Mouse (Mus musculus) spleen, adult 18-20 months (tissue): ENCODE data around the gene Themis2.
"Not testable (repeated sequence)": the region's sequence is repeated elsewhere in the genome, so short reads cannot be mapped to it uniquely, and the experiment has no call there.

Experiments used
- DNase-seq, 2 experiments: peaks; one replicate each; pipeline ENCODE4 v3.0.0; 2022; ENCODE audit warnings: mixed read lengths in 2 of 2

Gene Themis2

DNA sequence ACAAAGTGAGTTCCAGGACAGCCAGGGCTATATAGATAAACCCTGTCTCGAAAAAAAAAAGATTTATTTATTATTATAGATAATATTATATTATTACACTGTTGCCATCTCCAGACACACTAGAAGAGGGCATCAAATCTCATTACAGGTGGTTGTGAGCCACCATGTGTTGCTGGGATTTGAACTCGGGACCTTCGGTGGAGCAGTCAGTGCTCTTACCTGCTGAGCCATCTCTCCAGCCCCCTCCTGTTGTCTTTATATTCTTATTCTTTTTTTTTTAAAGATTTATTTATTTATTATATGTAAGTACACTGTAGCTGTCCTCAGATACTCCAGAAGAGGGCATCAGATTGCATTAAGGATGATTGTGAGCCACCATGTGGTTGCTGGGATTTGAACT, 2.5 kb upstream of the Themis2 start:
- not testable (repeated sequence) for DNase-seq

DNA sequence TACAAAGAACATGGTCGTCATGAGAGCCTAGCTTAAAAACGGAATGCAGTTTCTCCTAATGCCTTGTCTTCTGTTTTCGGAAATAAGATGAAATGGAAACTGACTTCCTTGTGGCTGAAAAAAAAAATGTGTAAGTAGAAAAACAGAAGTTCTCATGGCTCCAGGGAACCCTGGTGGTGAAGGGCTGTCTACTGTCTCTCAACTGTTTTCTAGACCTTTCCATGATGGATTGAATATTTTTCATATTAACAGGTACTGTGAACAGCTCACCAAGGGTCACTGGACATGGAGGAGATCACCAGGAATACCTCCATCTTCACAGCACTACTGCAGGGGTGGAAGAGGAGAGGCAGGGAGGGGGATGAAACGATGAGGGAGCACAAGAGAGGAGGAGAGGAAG, 1.8 kb upstream of the Themis2 start:
- DNase-seq = no peak

DNA sequence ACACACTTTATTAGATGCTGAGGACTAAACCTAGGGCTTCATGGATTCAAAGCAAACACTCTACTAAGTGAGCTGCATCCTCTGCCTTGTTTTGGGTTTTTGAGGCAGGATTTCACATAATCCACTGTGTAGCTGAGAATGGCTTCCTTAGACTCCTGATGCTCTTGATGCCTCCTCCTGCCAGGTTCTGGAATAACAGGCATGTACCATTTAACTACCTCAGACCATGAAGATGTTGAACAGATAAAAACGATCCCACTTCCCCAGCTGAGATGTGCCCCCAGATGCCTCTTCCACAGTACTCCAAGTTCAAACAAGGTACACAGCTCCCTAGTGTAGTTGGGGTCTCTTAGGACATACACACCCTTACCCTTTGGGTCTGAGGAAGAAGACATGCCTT, 1.3 kb upstream of the Themis2 start:
- DNase-seq = no peak

DNA sequence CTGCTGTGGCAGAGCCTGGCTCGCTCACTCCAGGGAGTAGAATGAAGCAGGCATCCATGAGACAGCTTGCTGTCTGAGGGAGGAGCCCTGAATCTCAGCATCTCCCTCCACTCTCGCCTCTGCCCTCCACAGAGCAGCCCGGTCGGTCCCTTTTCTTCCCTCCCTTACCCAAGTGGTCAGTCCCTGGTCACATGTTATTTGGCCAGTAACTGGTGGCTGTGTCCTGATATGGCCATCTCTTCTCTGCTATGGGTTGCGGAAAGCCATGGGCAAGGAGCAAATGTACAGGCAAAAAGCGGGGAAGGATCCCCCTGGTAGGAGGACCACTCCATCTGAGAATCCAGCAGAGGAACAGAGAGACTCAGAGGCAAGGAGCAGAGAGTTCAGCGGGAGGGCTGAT, 1.0 kb downstream of the Themis2 start:
- DNase-seq = no peak

DNA sequence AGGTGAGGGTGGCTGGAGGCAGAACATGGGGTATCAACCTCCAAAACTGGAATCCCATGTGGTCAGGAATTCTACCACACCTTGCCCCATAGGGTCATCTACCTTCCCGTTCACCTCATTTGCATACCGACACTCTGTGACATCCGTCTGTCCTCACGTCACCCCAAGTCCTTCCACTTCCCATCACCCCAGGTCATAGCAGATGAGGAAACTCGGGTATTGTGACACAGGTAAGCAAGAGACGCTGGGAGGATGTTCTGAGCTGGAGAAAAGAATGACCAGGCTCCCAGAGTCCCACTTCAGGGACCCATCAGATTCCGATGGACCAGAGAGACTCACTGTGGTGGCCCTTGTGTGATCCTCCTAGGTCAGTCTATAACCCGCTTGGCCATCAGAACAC, 1.4 kb downstream of the Themis2 start:
- peak in 1 of 2 experiments; percentile 52 for DNase-seq

DNA sequence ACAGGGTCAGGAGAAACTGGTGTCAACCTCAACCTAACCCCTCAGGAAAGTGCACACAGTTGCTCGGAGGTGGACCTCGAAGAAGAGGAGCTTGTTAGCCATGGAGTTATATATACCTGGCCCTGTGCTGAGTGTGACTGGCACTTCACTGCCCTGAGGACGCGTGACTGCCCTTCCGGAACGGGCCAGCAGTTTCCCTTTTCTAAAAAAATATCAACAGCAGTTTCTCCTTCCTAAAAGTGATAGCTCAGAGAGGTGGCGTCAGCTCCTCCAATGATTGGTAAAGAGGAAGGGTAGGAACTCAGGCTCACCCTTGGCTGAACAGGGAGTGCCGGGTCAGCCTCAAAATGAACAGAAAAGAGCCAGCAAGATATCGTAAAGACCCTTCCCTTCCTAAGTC, 2.2 kb downstream of the Themis2 start:
- peak; percentile 54 to 61 for DNase-seq

DNA sequence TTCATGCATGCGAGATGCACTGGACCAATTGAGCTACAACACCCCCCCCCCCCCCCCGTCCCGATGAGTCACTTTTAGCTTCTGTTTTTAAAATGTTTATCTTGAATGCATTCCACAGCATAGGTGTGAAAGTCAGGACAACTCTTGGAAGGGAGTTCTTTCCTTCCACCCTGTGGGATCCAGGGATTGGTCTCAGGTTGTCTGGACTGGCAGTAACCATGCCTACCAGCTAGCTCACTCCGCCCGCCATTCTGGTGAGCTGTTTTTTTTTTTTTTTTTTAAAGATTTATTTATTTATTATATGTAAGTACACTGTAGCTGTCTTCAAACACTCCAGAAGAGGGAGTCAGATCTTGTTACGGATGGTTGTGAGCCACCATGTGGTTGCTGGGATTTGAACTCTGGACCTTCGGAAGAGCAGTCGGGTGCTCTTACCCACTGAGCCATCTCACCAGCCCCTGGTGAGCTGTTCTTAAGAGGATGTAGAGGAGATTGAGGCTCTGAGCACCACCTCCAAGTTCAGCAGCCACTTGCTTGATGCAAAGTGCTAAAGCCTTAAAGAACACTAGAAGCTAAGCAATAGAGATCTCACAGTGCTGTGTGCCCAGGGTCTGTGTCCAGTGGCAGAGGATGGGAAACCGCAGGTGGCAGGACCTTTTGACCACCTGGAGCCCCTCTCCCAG, 2.7 kb downstream of the Themis2 start:
- DNase-seq = not testable (repeated sequence)

DNA sequence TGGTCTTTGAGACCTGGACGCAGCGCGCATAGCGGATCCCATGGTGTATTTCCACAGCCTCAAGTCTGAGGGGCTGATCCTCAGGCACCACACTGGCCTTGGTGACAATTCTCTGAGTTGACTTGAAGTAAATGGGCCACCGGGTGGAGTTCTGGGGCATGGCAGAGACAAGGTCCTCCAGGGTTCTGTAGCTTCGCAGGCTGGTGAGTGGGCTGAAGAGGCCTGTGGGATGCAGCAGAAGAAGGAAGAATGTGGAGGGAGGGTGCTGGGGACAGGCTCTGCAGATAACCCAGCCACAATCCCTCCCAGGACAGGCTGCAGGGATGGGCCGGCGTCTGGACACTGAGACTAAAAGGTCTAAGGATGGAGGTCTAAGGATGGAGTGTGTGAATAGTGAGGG, 6.5 kb downstream of the Themis2 start:
- no peak for DNase-seq

DNA sequence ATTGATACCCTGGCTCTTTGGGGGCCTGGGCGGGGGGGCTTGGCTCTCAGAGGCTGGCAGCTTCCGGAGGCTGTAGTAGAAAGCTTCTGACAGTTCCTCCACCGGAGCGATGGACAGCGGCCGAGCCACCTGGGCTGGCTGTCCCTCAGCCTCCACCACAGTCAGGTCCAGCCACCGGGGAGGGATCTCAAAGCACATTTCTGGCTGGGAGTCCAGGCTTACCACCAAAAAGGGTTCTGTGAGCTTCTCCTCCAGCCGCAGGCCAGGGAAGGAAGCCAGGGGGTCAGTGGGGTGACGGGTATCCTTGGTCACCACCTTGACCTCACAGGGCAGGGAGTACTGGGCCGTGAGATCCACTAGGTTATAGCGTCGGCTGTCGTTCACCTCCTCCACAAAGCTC, 11.0 kb downstream of the Themis2 start:
- no peak for DNase-seq

DNA sequence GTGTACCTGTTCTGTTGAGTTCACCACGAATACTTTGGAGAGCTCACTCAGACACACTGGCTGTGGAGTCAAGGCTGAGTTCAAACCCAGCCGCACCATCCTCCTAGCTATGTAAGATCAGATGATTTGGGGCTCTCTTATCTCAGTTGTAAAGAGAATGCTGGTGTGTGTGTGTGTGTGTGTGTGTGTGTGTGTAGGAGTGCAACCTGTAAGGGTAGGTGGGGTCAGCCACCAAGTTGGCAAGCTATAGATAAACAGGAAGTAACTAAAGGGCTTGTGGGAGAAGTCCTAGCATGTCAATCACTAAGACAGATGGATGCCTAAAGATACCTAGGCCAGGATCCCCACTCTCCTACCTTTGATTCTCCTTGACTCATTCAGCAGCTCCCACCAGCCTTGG, 12.5 kb downstream of the Themis2 start:
- no peak for DNase-seq

DNA sequence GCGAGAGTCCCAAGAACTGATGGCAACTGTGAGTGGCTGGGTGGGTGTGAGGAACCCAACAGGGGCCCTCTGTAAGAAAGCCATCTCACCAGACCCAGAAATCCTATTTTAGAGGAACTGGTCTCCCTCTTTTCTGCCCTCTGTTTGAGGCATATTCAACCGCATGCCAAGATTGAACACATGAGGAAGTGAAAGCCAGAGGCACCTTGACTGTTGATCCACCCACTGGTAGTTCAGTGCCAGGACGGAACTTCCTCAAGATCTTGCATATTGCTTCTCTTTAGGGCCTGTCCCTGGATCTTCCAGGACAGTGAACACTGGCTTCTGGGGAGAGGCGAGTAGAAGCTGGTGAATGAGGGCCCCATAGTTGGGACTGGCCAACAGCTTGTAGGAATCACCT, 15.9 kb downstream of the Themis2 start:
- peak in 1 of 2 experiments; percentile 24 for DNase-seq

DNA sequence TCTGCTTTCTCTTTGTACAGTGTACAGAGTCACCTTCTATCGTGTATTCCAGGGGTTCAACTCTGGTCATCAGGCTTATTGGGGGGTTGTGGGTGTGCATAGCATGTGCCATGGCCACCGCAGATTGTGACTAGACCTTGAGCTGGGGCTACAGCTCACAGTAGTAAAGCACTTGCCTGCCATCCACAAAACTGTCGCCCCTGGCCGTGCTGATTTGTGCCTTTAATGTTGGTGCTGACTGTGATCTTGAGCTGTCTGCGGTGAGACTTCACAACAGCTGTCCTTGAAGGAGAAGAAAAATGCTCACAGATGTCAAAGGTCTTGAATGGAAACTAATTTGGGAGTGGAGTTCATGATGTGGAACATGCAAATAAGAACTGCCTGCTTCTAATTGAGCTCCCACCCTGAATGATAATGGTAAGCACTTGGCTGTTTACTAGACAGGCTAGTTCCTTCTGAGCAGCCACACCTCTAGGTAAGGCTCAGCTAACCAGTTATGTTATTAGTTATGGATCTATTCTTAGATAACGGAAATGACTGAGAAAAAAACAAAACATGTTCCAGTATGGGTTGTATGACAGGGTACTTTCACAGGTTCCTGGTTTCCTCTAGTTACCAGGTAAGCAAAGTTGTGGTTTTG, 17.5 kb downstream of the Themis2 start:
- peak in 1 of 2 experiments; percentile 8 for DNase-seq

DNA sequence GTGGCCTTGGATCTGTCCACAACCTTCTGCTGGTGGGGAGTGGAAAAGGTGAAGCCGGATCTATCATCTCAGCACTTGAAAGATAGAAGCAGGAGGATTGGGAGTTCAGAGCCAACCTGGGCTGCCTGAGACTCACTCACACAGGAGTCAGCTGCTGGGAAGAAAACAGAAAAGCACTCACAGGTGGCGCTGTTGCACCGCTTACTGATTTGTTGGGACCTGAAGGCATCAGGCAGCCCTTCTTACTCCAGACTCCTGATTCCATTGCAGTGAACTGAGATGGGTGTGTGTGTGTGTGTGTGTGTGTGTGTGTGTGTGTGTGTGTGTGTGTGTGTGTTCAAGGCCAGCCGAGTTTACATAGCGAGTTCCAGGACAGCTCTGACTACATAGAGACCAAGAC, 19.4 kb downstream of the Themis2 start:
- DNase-seq = peak; percentile 71 to 87

DNA sequence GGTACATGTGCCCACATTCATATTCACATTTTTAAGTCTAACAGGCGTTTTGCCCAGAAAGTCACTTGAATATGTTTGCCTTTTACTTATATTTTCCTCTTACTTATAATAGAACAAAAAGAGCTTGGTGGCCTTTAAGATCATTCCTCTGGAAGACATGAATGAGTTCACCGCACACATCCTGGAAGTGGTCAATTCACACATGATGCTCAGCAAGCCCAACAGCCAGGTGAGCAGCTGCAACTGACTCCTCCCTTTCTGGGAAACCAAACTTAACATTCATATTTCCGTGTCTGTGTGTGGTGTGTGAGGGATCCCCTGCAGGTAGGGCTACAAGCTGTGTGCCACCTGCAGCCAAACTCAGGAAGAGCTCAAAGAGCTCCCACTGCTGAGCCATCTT, 21.3 kb downstream of the Themis2 start:
- DNase-seq = no peak

DNA sequence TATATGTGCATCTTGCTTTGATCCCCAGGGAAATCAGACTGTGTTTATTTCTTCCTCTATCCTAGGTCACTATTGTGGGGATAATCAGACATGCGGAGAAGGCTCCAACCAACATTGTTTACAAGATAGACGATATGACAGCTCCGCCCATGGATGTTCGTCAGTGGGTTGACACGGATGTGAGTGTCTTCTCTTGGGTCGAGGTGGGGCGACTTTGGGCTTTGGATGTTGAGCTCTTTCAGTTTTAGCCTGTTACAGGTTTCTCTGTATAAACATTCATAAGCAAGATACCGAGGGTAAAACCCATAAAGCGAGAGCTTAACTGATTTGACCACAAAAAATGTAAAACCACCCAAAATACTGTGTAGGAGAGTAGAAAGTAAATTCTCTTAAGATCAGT, 24.4 kb downstream of the Themis2 start:
- no peak for DNase-seq

DNA sequence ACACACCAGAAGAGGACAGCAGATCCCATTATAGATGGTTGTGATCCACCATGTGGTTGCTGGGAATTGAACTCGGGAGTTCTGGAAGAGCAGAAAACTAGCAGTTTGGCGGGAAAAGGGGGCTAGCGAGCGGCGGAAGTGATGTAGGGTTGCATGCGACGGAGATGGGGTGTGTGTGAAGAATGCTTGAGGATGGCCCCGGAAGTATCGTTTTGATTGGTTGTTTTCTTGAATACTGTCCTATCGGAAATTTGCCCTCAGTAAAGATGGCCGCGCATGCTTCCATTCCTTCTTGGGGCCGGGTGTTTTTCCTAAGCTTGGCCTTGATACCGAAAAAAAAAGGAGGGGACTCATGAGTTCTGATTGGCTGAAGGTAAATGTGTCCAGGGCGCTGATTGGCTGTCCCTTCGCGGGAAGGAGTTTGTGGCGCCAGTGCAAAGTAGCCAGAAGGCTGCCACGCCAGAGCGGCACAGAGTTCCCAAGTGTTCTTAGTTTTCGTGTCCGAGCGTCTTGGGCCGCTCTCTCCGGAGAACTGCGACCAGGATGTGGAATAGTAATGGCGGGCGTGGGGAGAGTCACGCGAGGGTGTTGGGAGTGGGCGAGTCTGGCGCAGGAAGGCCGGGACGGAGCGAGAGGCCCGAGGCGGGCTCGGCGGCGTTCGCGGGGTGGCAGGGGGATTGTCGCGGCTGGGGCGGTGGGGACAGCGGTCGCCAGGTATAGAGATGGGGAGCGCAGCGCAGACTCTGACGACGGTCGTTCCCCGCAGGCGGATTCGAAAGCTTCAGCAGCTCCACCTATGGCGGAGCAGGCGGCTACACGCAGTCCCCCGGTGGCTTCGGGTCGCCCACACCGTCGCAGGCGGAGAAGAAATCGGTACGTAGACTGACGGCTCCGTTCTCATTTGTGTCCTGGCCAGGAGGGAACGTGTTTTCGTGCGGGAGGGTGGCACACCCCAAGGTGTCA, 28.0 kb downstream of the Themis2 start, which contains the start of gene Rpa2:
Gene Rpa2, plus strand, starts transcription at position 419 of the 963 bp plus-strand sequence.
- peak; percentile 92 to 97 for DNase-seq

DNA sequence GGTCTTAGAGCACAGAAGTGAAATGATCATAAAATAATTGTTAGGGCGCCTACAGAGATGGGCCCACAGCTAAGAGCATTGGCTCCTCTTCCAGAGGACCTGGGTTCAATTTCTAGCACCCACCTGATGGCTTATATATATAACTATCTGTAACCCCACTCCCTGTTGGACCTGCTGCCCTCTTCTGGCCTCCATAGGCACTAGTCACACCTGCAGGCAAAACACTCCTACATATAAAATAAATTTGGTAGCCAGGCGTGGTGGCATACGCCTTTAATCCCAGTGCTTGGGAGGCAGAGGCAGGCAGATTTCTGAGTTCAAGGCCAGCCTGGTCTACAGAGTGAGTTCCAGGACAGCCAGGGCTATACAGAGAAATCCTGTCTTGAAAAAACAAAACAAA, 33.1 kb downstream of the Themis2 start:
- not testable (repeated sequence) for DNase-seq

DNA sequence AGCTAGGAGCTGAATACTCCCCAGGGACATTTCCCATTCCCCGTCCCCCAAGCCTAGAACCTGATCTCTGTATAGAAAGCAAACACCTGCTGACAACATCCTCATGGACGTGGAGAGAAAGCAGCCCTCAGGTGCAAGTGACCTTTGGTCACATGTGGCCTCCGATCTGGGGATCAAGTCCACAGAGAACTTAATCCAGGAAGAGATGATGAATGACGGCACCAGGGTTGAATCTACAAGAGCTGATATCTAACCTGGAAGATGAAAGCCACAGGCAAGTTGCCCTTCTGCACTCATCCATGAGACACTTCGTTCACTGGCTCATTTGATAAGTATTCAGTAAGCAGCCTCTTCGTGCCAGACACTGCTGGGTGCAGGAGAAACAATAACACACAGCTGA, 33.6 kb downstream of the Themis2 start:
- DNase-seq = no peak

DNA sequence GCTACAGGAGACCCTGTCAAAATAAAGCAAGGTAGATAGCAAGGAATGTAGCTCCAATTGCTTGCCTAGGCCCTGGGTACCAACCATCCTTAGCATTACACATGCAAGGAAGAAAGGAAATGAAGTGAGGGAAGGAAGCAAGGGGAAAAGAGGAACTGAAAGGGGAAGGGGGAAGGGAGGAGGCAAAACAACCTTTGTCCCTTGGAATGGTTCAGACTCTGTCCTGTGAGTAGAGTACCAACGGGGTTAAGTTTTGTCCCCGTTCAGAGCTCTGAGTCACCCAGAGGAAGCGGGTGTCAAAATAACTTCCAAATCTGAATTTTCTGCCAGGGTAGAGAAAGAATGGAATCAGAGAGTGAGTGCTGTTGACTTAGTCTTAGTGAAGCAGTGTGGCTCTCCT, 35.9 kb downstream of the Themis2 start:
- no peak for DNase-seq

DNA sequence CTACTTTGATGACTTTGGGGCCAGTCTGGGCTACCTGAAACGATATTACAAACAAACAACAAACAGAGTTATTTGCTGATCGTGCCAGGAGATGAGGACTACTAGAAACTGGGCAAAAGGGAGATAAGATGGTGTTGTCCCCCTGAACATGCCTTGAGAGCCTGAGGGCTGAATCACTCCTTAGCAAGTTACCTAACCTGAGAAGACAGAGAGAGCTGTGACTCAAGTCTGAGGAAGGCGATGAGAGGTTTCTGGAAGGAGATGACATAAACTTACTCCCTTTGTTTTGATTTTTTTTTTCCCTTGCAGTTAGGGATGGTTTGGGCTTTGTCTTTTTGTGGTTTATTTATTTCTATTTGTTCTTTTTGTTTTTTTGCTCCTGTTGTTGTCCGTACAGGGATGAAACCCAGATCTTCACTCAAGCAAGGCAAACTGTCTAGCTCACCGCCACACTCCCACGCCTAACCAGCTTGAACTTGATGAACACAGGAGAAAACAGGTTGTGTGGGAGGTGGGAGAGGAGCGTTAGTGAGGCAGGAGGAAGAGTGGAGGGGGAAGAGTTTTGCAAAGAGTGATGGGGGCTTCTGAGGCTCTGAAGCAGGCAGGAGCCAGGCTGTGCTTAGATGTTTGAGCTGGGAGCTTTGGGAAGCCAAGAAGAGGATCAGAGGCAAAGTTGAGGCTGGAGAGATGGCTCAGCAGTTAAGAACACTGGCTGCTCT, 38.4 kb downstream of the Themis2 start:
- no peak for DNase-seq

DNA sequence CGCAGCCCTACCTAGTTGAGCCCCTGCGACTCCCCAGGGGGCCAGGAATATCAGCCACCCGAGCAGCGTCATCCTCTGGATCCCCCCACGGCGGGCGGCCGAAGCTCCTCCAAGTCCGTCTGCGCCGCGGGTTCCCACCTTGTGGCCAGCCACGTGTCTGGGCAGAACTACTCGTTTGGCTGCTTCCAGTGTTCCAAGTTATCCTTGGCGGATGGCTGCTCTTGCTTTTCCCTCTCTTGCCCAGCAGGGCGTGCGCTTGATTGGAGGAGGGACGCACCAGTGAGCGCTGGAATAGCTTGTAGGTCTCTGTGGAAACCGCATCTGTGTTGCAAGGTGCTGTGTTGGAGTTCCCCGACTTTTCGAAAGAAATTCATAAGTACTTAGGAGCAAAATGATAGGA, 39.2 kb downstream of the Themis2 start, which contains the start of gene Smpdl3b:
Gene Smpdl3b, minus strand, starts transcription at position 279 of the 400 bp plus-strand sequence.
- peak in 1 of 2 experiments; percentile 33 for DNase-seq

DNA sequence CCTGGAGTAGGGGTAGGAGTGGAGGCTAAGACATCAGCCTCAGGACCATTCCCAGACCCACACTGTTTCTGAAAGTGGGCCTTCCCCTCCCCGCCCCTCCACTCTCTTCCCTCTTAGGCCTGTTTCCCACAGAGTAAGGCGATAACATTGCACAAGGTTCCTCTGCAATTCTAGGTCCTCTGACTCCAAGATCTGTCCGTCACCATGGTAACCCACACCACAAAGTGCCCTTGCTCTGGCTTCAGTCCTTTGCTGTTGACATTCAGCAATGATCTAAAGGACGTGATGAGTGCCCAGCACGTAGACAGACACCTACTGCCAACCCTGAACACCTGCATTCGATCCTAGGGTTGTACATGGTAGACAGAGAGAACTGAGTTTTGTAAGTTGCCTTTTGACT, 43.2 kb downstream of the Themis2 start:
- no peak for DNase-seq
